Mouse (Mus musculus) MN1 (cell line): ENCODE data around the gene Cmtr1.
"Not testable (repeated sequence)": the region's sequence is repeated elsewhere in the genome, so short reads cannot be mapped to it uniquely, and the experiment has no call there.

Source experiments
- DNase-seq: peaks from one replicate; pipeline ENCODE4 v3.0.0-alpha.2; 2016; ENCODE audit warnings: low spot score

Cmtr1 gene

GRCm38 (mm10) chr17:29704781-29705180 lies 44.4 kb downstream of the Cmtr1 start:
- DNase-seq: peak; percentile 62

DNA sequence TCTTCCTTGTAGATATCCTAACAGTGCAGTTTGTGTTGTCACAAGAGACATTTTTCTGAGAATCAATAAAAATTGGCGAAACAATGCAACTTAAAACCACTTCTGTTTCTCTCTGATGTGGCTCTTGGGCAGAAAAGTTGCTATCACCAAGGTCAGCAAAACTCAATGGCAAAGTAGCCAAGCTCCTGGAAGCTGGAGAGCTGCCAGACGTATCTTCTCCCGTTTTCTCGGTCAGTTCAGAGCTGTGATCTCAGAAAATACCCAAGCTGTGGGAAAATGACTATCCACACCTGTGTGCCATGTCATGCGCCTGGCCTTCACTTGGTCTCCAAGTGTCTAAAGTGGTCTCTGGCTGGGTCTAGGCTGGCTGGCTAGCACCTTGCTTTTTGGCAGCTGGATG lies 45.5 kb downstream of the Cmtr1 start:
- DNase-seq: no peak

- no peak for DNase-seq
These were observed 46.7 kb downstream of the Cmtr1 start for GRCm38 (mm10) chr17:29706981-29707545.

GRCm38 (mm10) chr17:29708783-29709182 lies 48.4 kb downstream of the Cmtr1 start:
- no peak for DNase-seq

DNA sequence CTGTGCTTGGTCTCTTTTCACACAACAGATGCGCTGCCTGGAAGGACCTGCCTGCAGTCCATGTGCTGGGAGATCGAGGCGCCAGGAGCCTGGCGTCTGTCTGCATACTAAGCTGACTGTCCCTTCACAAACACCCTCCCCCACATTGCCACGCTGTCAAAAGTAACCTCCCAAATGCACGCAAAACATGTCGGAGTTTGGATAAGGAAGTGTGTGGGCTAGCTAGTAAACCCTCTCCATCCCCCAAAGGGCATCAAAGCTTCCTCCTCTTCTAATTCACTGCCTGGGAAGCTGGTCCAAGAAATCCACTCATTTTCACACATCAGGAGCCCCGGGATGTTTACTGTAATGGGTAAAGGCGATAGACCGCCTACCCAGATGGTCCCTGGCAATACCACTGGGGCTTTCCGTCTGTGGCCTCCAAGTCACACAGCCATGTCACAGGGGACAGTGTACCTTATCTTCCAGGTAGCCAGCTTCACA lies 50.2 kb downstream of the Cmtr1 start:
- no peak for DNase-seq

- DNase-seq: peak; percentile 63
These were observed 50.8 kb downstream of the Cmtr1 start for GRCm38 (mm10) chr17:29711076-29711744.

DNA sequence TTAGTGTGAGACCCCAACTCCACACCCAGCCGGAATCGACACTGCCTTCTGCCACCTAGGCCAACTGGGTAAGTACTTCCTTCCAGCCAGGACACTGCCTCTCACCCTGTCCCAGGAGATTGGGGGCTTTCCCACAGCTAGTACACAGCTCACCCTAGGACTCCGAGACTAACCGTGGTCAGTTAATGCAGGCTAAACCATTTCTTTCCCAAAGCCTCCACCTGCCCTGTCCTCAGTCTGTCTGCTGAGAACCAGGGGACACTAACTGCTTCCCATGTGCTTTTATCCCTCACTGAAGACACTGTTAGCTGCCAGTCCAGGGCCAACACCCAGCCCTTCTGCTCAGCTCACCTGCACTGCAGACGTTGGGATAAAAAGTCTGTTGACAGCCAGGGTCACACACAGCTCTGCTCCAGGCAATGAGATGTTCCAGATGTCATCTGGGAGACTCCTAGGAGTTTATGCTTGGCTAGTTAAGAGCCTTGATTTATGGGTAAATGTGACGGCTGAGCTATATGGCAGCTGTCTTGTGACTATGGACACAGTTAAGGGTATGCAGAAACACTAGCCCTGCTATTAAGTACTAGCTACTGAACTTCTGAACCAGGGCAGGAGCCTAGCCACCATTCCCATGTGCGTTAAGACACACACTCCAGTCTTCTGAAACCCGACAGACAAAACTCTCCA lies 51.5 kb downstream of the Cmtr1 start:
- peak; percentile 72 for DNase-seq

DNA sequence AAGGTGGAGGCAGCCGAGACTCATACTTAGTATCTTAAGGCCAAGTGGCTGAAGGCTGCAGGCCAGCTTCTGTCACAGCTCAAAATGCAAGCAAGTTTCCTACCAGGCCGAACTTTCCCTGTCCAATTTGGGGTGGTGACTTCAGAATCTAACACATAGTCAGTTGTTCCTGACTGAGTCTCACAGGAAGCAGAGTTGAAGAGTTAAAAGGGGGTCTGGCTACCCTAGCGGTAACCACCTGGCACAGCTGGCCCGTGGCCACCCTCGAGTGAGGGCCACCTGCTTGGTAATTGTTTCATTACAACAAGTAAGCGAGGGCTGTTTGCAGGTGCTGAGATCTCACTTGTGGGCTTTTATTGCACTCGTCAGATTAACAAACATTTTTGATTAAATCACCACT lies 52.2 kb downstream of the Cmtr1 start:
- DNase-seq: no peak

DNA sequence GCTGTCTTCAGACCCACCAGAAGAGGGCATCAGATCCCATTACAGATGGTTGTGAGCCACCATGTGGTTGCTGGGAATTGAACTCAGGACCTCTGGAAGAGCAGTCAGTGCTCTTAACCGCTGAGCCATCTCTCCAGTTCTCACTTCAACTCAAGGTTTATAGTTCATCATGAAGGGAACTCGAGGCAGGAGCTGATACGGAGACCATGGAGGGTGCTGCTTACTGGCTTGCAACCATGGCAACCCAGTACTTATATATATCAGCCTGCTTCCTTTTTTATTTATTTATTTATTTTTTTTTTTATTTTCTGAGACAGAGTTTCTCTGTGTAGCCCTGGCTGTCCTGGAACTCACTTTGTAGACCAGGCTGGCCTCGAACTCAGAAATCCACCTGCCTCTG lies 53.3 kb downstream of the Cmtr1 start:
- DNase-seq: not testable (repeated sequence)

GRCm38 (mm10) chr17:29716732-29717445 lies 56.5 kb downstream of the Cmtr1 start, which contains the start of gene Ccdc167:
TSS of gene Ccdc167 (minus strand) at chr17:29717044.
- peak; percentile 98 for DNase-seq

GRCm38 (mm10) chr17:29718660-29719059 lies 58.3 kb downstream of the Cmtr1 start:
- no peak for DNase-seq

GRCm38 (mm10) chr17:29719628-29720575 lies 59.5 kb downstream of the Cmtr1 start:
- no peak for DNase-seq

DNA sequence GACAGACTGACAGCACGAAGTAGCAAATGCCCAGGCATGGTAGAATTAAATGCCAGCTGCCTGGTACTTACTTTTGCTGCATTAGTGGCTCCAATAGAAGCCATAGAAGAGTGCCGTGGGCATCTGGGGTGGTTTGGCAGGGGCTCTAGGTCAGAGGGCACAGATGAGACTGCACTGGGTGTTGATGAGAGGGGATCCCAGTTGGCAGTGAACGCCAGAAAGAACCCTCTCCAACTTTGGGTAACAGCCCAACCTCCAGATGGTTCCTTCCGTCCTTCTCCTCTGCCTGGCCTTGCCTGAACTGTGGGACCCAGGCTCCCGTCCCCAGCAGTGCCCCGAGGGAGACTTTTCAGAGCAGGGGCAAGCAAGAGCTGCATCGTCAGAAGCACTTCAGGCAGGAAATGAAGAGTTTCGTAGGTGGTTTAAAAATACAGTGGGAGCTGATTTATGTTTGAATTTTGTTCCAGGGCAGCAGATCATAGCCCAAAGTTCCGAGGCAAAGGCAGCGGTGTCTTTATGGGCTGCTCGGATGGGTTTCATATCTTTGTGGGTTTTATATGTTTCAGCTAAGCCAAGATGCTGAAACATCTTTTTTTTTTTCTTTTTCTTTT lies 60.5 kb downstream of the Cmtr1 start:
- no peak for DNase-seq

- DNase-seq: peak; percentile 82
These were observed 64.2 kb downstream of the Cmtr1 start for GRCm38 (mm10) chr17:29724610-29725009.

- peak; percentile 20 for DNase-seq
These were observed 64.7 kb downstream of the Cmtr1 start for GRCm38 (mm10) chr17:29725027-29725620.

DNA sequence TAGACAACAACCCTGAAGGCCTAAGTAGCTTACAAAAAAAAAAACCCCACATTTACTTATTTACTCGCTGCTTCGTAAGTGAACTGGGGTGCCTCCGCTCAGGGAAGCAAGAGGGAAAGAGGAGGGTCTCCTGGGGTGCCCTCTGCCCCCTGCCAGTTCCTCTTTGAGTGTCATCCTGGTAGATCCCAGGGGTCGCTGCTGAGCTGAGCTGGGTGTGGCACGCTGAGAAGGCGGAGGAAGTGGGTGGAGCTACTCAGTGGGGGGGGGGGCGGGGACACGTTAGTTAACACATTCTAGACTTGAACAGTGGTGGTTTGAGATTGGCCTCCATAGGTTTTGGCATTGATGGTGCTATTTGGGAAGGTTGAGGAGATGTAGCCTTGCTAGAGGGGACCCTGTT lies 67.7 kb downstream of the Cmtr1 start:
- no peak for DNase-seq

DNA sequence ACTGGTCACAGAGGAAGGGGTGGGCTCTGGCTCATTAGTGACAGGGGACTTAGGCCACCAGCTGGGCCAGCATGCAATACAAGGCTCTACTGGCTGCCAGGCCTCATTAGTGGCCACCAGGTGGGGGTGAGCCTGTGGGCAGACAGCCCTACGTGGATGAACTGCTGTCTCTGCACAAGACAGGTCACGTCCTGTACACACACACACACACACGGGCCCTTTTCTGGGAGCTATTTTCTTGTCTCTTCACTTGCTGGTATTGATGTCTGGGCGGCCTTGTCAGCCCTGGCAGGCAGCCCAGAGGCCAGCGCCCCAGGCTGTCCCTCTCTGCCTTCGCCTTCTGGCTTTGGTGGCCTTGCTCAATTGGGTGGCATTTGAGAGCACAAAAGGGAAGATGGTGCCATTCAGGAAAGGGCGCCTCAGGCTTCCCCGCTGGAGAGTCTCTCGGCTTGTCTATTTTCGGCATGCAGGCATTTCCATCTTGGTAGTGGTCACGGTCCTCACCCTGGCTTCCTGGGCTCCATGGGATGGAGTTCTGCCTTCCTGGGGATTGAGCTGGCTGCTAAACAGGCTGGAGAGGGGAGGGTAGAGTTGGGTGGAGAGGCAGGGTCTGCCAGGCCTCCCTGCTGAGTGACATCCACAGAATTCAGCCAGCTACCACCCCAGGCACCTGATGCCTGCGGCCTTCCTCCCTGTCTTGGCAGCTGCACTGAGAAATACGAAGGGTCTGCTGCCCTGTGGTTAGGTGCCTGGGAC lies 70.3 kb downstream of the Cmtr1 start:
- DNase-seq: peak; percentile 68

- peak; percentile 68 for DNase-seq
These were observed 71.0 kb downstream of the Cmtr1 start for GRCm38 (mm10) chr17:29731266-29731952.

- no peak for DNase-seq
These were observed 71.5 kb downstream of the Cmtr1 start for GRCm38 (mm10) chr17:29731953-29732325.
